Comparison of ENCODE assay signal across 13 mouse cellular contexts in the genomic region with DNA sequence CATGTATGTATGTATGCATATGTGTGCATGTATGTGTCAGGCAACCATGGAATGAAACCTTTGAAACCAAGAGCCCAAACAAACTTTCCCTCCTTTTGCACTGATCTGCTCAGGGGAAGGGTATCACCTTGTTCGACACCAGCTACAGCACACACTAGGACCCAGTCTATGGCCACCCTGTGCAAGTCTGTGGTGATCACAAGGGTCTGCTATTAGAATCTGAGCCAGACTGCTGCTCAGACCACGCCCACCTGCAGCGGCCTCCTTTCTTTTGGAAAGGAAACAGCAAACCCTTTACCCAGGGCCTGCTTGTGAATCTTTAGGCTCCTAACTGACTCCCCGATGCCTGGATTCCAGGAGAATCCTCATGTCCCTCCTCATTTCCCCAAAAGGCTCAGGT. TPM values are rescaled to one million over a fixed set of nuclear protein-coding genes. Genes with fewer than 3 reads are reported as not detected.
DNase-seq lines count a peak whose midpoint lies in the region; ATAC-seq lines count a peak whose summit lies in the region.
"Had no signal": no experiment of that assay in that cellular context is flagged by ENCODE, and none has a peak within 500 bp of the region (broad histone marks: within the 10 kb centered on the region; RNA-seq: fewer than 3 reads in every experiment).

No protein-coding gene starts in this region.

- peak overlapping the region; percentile 81 for H3K27ac ChIP-seq in hindbrain, embryonic 10.5 days
- peak overlapping the region; percentile 91 for H3K27ac ChIP-seq in midbrain, embryonic 12.5 days (replicated peaks)
- H3K27ac ChIP-seq in heart, embryonic 10.5 days = no peak overlapping the region
- H3K27ac ChIP-seq: embryonic facial prominence, embryonic 10.5 days; liver, embryonic 15.5 days had no signal

- H3K9ac ChIP-seq in midbrain, embryonic 12.5 days (replicated peaks) = no peak overlapping the region
- H3K9ac ChIP-seq: liver, embryonic 15.5 days had no signal

- H3K4me1 ChIP-seq in hindbrain, embryonic 10.5 days (replicated peaks) = peaks cover 23% of the 10 kb centered on the region
- H3K4me1 ChIP-seq in midbrain, embryonic 12.5 days = peaks cover 32% of the 10 kb centered on the region
- H3K4me1 ChIP-seq in heart, embryonic 10.5 days = peaks cover 10% of the 10 kb centered on the region

- no peak overlapping the region for H3K4me3 ChIP-seq in hindbrain, embryonic 10.5 days
- no peak overlapping the region for H3K4me3 ChIP-seq in midbrain, embryonic 12.5 days
- no peak overlapping the region for H3K4me3 ChIP-seq in heart, embryonic 10.5 days
- H3K4me3 ChIP-seq: embryonic facial prominence, embryonic 10.5 days; liver, embryonic 15.5 days had no signal

- H3K9me3 ChIP-seq in hindbrain, embryonic 10.5 days = no peaks in the 10 kb centered on the region
- no peaks in the 10 kb centered on the region for H3K9me3 ChIP-seq in midbrain, embryonic 12.5 days
- no peaks in the 10 kb centered on the region for H3K9me3 ChIP-seq in heart, embryonic 10.5 days
- H3K9me3 ChIP-seq: embryonic facial prominence, embryonic 10.5 days; liver, embryonic 15.5 days had no signal

- peak; percentile 13 for DNase-seq in retina, embryonic 14.5 days (ENCODE audit: low spot score)
- no peak for DNase-seq in retina, postnatal 1 day
- no peak for DNase-seq in hindbrain, embryonic 10.5 days (ENCODE audit: low spot score)
- DNase-seq in frontal cortex, postnatal 36 days (ENCODE audit: low spot score in 2 of 2) = no peak
- no peak for DNase-seq in cerebellum, postnatal 4 days (ENCODE audit: low spot score in 2 of 2)
- DNase-seq in heart, embryonic 10.5 days (ENCODE audit: low spot score) = no peak
- DNase-seq: cerebellum, adult 9-11 months; gastrocnemius, postnatal 36 days; lung, postnatal 14 days; thymus, postnatal 36 days had no signal

- H3K27me3 ChIP-seq in hindbrain, embryonic 10.5 days (ENCODE audit: insufficient read depth, poor library complexity, severe bottlenecking) = no peaks in the 10 kb centered on the region
- no peaks in the 10 kb centered on the region for H3K27me3 ChIP-seq in midbrain, embryonic 12.5 days
- no peaks in the 10 kb centered on the region; the same call in 1 of the 2 replicates for H3K27me3 ChIP-seq in heart, embryonic 10.5 days (ENCODE audit: insufficient read depth, poor library complexity, severe bottlenecking)
- H3K27me3 ChIP-seq: liver, embryonic 15.5 days had no signal

- no peaks in the 10 kb centered on the region for H3K36me3 ChIP-seq in hindbrain, embryonic 10.5 days
- H3K36me3 ChIP-seq in midbrain, embryonic 12.5 days = no peaks in the 10 kb centered on the region
- no peaks in the 10 kb centered on the region for H3K36me3 ChIP-seq in heart, embryonic 10.5 days
- H3K36me3 ChIP-seq: embryonic facial prominence, embryonic 10.5 days; liver, embryonic 15.5 days had no signal

- H3K4me2 ChIP-seq in midbrain, embryonic 12.5 days (replicated peaks) = no peak overlapping the region
- H3K4me2 ChIP-seq: liver, embryonic 15.5 days had no signal

- ATAC-seq in midbrain, embryonic 12.5 days (ENCODE audit: low FRiP score, low read depth) = peak; percentile 52; the same call in 1 of the 2 replicates

- WGBS in hindbrain, embryonic 10.5 days = 75% methylated on average over 4 of the region's 4 CpGs
- WGBS in midbrain, embryonic 12.5 days = 63% methylated on average over 4 of the region's 4 CpGs
- 81% methylated on average over 4 of the region's 4 CpGs for WGBS in heart, embryonic 10.5 days

RNA-seq across cellular contexts. Expression of gene Kifc3, which starts 41.2 kb away (rescaled TPM):
- polyA plus RNA-seq in hindbrain, embryonic 10.5 days (2016; fragmentation: Nextera tagmentation; extraction: Ambion mirVana) = 6.5 and 9.1 TPM in 2 replicates
- 10.0 and 10.4 TPM in 2 replicates for polyA plus RNA-seq in midbrain, embryonic 12.5 days (2016; fragmentation: Nextera tagmentation; extraction: Ambion mirVana)
- polyA plus RNA-seq in heart, embryonic 10.5 days (2016; fragmentation: Nextera tagmentation; extraction: Ambion mirVana) = 13.9 and 15.3 TPM in 2 replicates
